ENCODE assay signal across 28 mouse cellular contexts in genomic region chr1:78426841-78427240, GRCm38 (mm10).
A peak's percentile ranks its signal among the peaks of the same experiment; 100 is the strongest.
DNase-seq lines count a peak whose midpoint lies in the region; ATAC-seq and TF ChIP-seq lines count a peak whose summit lies in the region.
"Had no signal": no experiment of that assay in that cellular context is flagged by ENCODE, and none has a peak within 500 bp of the region (broad histone marks: within the 10 kb centered on the region; RNA-seq: fewer than 3 reads in every experiment).

No protein-coding gene starts in this region.

- peak; percentile 27 for DNase-seq in adrenal gland, adult 2 months
- DNase-seq in adrenal gland, adult 18-20 months (ENCODE audit: low spot score in 2 of 2), result no peak
- DNase-seq in heart, postnatal 14 days, result no peak
- DNase-seq in heart, postnatal 0 days (ENCODE audit: low spot score), result no peak
- DNase-seq: adrenal gland, postnatal 10 days; cerebellum, adult 11-12 months; cerebellum, adult 9-11 months; embryo, embryonic 11 days; heart, postnatal 4 days; kidney, adult 8-10 months; left cerebral cortex, postnatal 4 days; liver, postnatal 0 days; thymus, adult 2 months; thymus, postnatal 36 days had no signal

- WGBS in heart, embryonic 12.5 days, result 43% methylated on average over 3 of the region's 3 CpGs
- 28% methylated on average over 3 of the region's 3 CpGs for WGBS in heart, postnatal 0 days
- 39% methylated on average over 3 of the region's 3 CpGs for WGBS in heart, embryonic 11.5 days (ENCODE audit: insufficient replicate concordance)

- no peak overlapping the region for H3K4me2 ChIP-seq in heart, embryonic 12.5 days
- no peak overlapping the region for H3K4me2 ChIP-seq in heart, postnatal 0 days (ENCODE audit: low read depth, low read length)
- no peak overlapping the region for H3K4me2 ChIP-seq in heart, embryonic 11.5 days
- H3K4me2 ChIP-seq: embryonic facial prominence, embryonic 13.5 days; hindbrain, embryonic 13.5 days; liver, embryonic 12.5 days; midbrain, embryonic 12.5 days; neural tube, embryonic 13.5 days had no signal

- ATAC-seq in heart, embryonic 12.5 days (ENCODE audit: insufficient number of reproducible peaks, low FRiP score), result no peak
- ATAC-seq in heart, postnatal 0 days (ENCODE audit: insufficient read depth, low read depth), result no peak
- ATAC-seq in heart, embryonic 11.5 days (replicated peaks; ENCODE audit: insufficient number of reproducible peaks, low FRiP score, low TSS enrichment), result no peak
- ATAC-seq in megakaryocyte, adult 5-6 weeks (ENCODE audit: poor library complexity, severe bottlenecking), result no peak
- ATAC-seq: activated CD4-positive, CD25-positive, alpha-beta regulatory T cell, adult 4 months; intestine, embryonic 16.5 days; liver, embryonic 12.5 days; liver, postnatal 0 days had no signal

- H3K27me3 ChIP-seq in heart, embryonic 12.5 days (replicated peaks), result no peaks in the 10 kb centered on the region
- no peaks in the 10 kb centered on the region for H3K27me3 ChIP-seq in heart, postnatal 0 days (ENCODE audit: control insufficient read depth, insufficient read depth, low read length)
- H3K27me3 ChIP-seq in heart, embryonic 11.5 days (ENCODE audit: control insufficient read depth, insufficient read depth, low read length), result no peaks in the 10 kb centered on the region
- no peaks in the 10 kb centered on the region for H3K27me3 ChIP-seq in megakaryocyte, embryonic 14.5 days (replicated peaks)
- H3K27me3 ChIP-seq: CH12.LX; embryonic facial prominence, embryonic 13.5 days; hindbrain, embryonic 13.5 days; liver, embryonic 12.5 days; midbrain, embryonic 12.5 days; neural tube, embryonic 13.5 days had no signal

- no peak for TF ChIP-seq EP300 in heart, postnatal 0 days (IDR thresholded peaks at IDR 0.05; ENCODE audit: low read depth)

- no peak overlapping the region for H3K9ac ChIP-seq in heart, embryonic 12.5 days
- H3K9ac ChIP-seq in heart, postnatal 0 days (replicated peaks; ENCODE audit: low read depth, low read length), result no peak overlapping the region
- H3K9ac ChIP-seq in heart, embryonic 11.5 days (ENCODE audit: low read depth, low read length), result no peak overlapping the region
- H3K9ac ChIP-seq: embryonic facial prominence, embryonic 13.5 days; hindbrain, embryonic 13.5 days; liver, embryonic 12.5 days; liver, postnatal 0 days; midbrain, embryonic 12.5 days; neural tube, embryonic 13.5 days had no signal

- no peaks in the 10 kb centered on the region for H3K9me3 ChIP-seq in heart, embryonic 12.5 days (replicated peaks)
- H3K9me3 ChIP-seq in heart, postnatal 0 days (replicated peaks; ENCODE audit: control insufficient read depth, low read length), result no peaks in the 10 kb centered on the region
- H3K9me3 ChIP-seq in heart, embryonic 11.5 days (replicated peaks; ENCODE audit: control insufficient read depth, low read length), result no peaks in the 10 kb centered on the region
- no peaks in the 10 kb centered on the region for H3K9me3 ChIP-seq in megakaryocyte, embryonic 14.5 days
- H3K9me3 ChIP-seq: embryonic facial prominence, embryonic 13.5 days; hindbrain, embryonic 13.5 days; liver, embryonic 12.5 days; midbrain, embryonic 12.5 days; neural tube, embryonic 13.5 days had no signal

- H3K36me3 ChIP-seq in heart, embryonic 12.5 days, result peaks cover 17% of the 10 kb centered on the region
- peaks cover 4% of the 10 kb centered on the region; the same call in 1 of the 2 replicates for H3K36me3 ChIP-seq in heart, postnatal 0 days (replicated peaks; ENCODE audit: control insufficient read depth, insufficient read depth, low read length)
- H3K36me3 ChIP-seq in heart, embryonic 11.5 days (ENCODE audit: control insufficient read depth, insufficient read depth, low read length), result no peaks in the 10 kb centered on the region
- peaks cover 52% of the 10 kb centered on the region for H3K36me3 ChIP-seq in megakaryocyte, embryonic 14.5 days (replicated peaks; ENCODE audit: low read length)

- intact Hi-C loops in heart, postnatal 14 days (cut with DNase I), result no loop called here

- no peak overlapping the region for H3K4me3 ChIP-seq in heart, embryonic 12.5 days
- H3K4me3 ChIP-seq in heart, postnatal 0 days (ENCODE audit: low read depth, low read length), result no peak overlapping the region
- no peak overlapping the region for H3K4me3 ChIP-seq in heart, embryonic 11.5 days (ENCODE audit: low read depth, low read length)
- H3K4me3 ChIP-seq in megakaryocyte, embryonic 14.5 days (replicated peaks), result peak overlapping the region; percentile 75
- H3K4me3 ChIP-seq: embryonic facial prominence, embryonic 13.5 days; erythroblast, embryonic 14.5 days; hindbrain, embryonic 13.5 days; liver, embryonic 12.5 days; midbrain, embryonic 12.5 days; neural tube, embryonic 13.5 days had no signal

- no peak for TF ChIP-seq CTCF in heart, postnatal 0 days (IDR thresholded peaks at IDR 0.05; ENCODE audit: low read depth)

- peak overlapping the region; percentile 75; the same call in 1 of the 2 replicates for H3K27ac ChIP-seq in heart, embryonic 12.5 days (ENCODE audit: poor library complexity, severe bottlenecking)
- peak overlapping the region; percentile 70 for H3K27ac ChIP-seq in heart, postnatal 0 days (ENCODE audit: low read depth)
- no peak overlapping the region for H3K27ac ChIP-seq in heart, embryonic 11.5 days (ENCODE audit: low read depth, low read length)
- H3K27ac ChIP-seq: kidney, postnatal 0 days; liver, embryonic 12.5 days; midbrain, embryonic 12.5 days; neural tube, embryonic 13.5 days had no signal

- peaks cover 54% of the 10 kb centered on the region for H3K4me1 ChIP-seq in heart, embryonic 12.5 days (replicated peaks)
- peaks cover 26% of the 10 kb centered on the region for H3K4me1 ChIP-seq in heart, postnatal 0 days (ENCODE audit: control insufficient read depth, insufficient read depth)
- H3K4me1 ChIP-seq in heart, embryonic 11.5 days (ENCODE audit: control insufficient read depth, insufficient read depth, low read length), result peaks cover 23% of the 10 kb centered on the region
- peaks cover 74% of the 10 kb centered on the region for H3K4me1 ChIP-seq in megakaryocyte, embryonic 14.5 days
